Mouse (Mus musculus): ENCODE results near the gene Lhfpl5.

DNA sequence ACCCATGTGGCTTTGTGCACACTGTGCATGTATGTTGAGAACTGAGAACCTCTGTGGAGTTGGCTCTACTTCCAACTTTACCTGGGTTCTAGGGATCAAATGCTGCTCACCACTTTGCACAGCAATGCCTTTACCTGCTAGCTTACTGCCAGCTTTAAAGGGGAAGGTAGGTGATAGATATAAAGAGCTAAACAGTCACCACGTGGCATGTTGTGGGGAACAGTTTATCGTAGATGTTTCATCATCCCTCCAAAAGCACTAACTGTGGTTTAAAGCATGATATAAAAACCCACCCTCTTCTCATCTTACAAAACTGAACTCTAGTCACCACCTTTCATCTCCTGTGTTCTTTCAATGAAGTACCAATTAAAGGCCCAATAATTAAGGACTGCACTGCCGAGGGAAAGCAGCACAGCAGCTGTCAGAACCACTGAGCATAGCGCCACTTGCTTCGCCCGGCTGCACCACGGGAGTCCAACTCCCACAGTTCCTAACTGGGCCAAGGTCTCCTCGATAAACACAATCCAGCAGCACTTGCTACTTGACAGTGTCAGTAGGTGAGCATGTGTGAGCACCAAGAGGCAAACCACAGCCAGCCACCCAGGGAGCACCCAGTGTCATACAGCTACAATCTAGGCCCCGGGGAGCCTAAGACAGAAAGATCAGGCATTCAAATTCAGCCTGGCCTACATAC, 26.3 kb downstream of the Lhfpl5 start:
- TF ChIP-seq GATA1 (IDR thresholded peaks at IDR 0.05; ENCODE audit: borderline replicate concordance, low read length) (no peak), FLI1 (IDR thresholded peaks at IDR 0.05; ENCODE audit: low read length) (no peak)

All from megakaryocyte, embryonic 14.5 days (primary cell).